Mouse (Mus musculus): ENCODE results near the gene Oaz1.

Gene Oaz1

DNA sequence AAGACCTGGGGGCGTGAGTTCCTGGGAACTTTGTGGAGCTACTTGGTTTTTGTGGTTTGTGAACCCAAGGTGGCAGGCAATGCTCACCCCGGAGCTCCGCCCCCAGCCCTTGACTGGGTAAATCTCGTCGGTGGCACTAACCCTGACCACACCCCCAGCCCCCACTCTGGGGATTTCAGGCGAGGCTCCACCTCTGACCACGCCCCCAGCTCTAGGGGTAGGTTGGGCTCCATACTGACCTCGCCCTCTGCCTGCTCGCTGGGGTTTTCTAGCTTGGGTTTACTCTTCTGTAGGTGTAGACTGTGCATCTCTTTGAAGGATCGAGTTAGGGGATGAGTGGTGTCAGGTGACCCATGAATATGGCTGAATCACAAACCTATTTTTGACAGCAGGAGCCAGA, 22.1 kb downstream of the Oaz1 start:
- no peak for DNase-seq (ENCODE audit: low spot score)

DNA sequence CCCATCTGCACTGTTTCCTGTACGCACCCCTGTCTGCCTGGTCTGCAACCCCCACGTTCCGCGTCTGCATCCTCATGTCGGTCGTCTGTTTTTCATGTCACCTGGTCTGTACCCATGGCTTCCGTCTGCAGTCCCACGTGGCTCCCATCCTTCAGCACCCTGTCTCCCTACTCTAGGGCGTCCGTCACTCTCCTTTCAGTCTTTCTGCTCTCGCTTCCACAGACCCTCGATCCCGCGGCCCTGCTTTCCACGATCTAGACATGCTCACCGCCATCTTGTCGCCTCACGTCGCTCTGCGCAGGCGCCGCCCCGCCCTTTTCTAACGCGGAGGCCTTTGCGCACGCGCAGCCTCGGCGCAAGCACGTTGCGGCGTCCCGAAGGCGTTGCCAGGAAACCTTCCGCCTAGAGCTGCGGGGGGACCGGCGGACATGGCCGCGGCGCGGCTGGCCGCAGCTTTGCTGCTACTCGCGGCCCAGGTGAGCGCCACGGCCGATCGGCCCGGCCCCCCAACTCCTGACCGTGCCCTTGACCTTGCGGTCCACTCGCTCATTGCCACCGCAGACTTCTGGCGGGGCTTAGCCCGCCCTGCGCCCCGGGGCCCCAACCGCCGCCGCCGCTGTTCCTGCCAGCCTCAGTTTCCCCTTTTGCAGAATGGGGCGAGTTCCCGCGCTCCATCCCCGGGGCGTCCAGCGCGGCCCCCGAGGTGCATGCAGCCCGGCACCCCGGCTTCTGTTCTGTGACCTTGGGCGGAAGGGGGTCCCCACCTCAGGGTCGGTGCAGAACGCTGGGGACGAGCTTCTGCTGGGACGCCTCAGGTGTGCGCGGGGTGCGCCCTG, 28.7 kb downstream of the Oaz1 start, which contains the start of the genes Lsm7 and Sppl2b:
TSS of gene Lsm7 (minus strand) at position 297 of the 836 bp plus-strand sequence.
TSS of gene Sppl2b (plus strand) at position 363 of the 836 bp plus-strand sequence.
- peak; percentile 97 for DNase-seq (ENCODE audit: low spot score)

DNA sequence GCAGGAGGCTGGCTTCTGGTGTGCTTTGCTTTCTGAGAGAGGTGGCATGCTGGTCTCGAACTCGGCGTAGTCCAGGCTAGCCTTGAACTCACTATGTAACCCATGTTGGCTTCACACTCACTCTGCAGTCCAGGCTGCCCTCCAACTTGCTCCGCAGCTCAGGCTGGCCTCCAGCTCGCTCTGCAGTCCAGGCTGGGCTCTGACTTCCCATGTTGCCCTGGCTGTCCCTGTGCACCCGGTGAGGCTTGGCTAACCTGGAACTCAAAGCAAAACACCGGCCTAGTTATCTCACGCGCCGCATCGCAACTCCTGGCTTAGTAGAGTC, 29.3 kb downstream of the Oaz1 start:
- DNase-seq (ENCODE audit: low spot score): no peak

DNA sequence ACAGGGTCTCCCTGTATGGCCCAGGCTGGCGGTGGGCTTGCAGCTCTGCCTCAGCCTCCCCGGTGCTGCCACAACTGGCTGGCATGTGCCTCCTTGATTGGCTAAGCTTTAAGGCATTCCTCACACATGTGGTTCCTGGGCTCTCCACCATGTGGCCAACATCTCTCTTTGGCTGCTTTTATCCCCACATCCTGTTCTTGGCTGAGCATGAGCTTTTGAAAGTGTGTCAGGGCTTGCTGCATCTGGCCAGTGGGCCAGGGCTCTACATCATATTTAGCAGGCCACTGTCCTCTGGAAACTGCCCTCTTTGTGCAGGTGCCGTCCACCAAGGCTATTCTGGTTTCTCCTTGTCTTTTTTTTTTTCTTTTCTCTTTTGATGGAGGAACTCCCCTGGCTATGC, 29.8 kb downstream of the Oaz1 start:
- DNase-seq (ENCODE audit: low spot score): peak; percentile 73

DNA sequence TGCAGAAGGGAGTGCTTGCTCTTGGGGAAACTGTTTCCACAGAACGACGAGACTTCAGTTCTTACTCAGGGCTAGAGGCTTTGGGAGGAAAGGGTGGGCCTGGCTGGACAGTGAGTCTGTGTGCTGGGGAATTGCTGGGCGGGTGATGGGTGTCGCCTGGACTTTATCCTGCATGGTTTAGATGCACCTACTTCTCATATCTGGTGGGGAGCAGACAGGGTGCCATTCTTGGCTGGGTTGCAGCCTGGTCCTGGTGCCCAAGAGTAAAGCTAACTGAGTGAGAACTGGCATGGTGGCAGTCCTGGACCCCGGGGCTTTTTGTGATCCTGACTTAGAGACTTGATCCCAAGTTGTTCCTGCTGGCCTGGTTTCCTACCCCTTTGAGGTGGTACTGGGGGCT, 30.5 kb downstream of the Oaz1 start:
- DNase-seq (ENCODE audit: low spot score): no peak

DNA sequence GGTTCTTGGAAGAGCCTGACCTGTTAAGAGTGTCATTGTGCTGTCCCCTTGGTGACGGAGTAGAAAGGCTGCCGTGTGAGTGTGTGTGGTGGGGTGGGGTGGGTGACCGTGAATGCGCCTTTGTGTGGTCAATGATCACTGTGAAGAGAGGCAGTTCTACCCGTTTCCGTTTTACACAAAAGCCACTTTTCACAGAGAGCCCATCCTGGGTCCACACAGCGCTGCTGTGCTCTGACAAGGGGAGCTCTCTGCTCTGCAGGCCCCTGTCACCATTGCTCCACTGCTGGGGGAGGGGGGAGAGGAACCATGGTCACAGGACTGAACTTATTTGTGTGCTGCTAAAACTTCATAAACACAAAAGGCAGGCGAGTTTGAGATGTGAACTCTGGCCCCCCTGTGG, 30.9 kb downstream of the Oaz1 start:
- DNase-seq (ENCODE audit: low spot score): no peak

DNA sequence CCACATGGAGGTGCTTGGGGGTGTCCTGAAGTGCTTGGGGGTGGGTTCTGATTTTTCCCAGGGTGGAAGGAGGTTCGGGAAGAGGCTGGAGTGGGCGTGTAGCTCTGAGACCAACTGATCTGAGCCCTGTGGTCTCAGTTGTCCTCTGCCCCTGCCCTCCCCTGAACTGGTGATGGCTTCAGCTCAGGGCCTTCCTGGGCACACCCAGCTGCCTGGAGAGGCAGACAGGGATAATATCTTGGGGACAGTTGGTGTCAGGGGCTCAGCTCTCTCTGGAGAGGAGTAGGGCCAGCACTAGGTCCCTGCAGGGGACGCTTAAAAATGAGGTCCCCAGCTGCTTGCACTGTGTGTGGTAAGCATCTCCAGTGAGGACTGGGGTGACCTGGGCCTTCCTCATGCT, 31.4 kb downstream of the Oaz1 start:
- DNase-seq (ENCODE audit: low spot score): no peak

DNA sequence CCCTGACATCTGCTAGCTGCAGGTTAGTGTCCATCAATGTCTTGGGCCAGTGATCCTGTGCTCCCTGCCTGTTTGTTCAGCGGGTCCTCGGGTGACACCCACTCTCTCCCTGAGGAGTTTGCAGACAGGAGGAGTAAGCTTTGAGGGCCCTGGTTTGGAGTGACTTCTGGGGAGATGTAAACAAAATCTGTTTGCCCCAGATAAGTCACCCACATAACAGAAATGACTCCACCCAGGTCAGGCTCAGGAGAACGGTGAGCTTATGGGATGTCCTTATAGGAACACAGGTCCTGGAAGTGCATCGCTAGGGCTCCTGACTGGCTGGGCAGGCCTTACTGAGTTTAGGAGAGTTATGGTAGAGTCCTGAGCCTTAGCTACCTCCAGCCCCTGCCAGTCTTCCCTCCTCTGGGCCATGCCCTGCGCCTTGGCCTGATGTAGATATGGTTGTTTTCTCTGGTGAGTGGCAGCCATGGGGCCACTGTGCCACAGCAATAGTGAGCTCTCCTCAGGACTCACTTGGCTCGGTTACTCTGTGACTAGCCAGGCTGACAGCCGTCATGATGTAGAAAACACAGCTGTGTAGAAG, 32.0 kb downstream of the Oaz1 start:
- DNase-seq (ENCODE audit: low spot score): no peak

DNA sequence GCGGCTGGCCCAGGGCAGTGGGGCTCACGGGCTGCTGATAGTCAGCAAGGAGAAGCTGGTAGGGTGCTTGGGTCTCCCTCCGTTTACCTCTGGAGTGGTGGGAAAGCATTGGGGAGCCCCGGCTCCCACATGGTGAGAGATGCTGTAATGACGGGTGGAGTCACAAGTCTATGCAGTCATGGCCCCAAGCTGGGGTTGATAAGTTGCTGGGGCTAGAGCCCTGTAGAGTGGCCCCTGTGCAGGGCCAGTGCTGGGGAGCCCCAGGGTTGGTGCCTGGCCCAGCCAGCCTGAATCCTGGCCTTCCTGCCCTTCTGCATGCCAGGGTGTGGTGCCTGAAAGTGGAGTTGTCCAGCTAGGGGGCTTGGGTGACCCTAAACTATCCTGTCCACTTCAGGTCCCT, 35.8 kb downstream of the Oaz1 start:
- no peak for DNase-seq (ENCODE audit: low spot score)

DNA sequence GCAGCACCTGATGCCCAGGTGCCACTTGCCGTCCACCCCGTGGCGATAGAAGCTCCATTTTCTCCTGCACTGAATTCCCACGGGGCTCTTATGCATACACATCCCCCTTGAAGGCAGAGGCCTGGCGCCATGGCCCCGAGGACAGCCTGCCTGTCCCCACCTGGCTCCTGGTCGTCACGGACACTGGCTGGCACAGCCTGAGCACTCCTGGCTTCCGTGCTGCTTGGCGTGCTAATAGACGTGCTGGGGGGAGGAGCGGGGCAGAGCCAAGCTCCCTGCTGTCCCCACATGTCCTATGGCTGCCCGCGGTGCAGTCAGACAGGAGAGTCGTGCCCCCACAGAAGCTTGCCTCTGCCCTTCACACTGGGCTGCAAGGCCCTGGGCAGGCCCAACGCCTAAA, 38.0 kb downstream of the Oaz1 start:
- DNase-seq (ENCODE audit: low spot score): no peak

DNA sequence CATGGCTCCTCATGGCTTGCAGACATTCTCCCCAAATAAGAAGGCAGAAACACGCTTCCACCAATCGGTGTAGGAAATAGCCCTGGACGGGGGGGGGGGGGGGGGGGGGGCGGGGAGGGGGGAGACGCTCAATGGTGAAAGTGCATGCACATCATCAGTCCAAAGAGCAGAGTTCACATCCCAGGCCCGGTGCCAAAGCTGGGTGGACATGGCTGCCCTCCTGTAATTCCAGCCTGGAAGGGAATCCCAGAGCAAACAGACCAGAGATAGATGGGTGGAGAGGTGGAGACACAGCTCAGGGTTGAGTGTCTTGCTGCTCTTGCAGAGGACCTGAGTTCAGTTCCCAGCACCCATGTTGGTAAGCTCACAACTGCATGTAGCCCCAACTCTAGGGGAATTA, 44.5 kb downstream of the Oaz1 start:
- no peak for DNase-seq (ENCODE audit: low spot score)

DNA sequence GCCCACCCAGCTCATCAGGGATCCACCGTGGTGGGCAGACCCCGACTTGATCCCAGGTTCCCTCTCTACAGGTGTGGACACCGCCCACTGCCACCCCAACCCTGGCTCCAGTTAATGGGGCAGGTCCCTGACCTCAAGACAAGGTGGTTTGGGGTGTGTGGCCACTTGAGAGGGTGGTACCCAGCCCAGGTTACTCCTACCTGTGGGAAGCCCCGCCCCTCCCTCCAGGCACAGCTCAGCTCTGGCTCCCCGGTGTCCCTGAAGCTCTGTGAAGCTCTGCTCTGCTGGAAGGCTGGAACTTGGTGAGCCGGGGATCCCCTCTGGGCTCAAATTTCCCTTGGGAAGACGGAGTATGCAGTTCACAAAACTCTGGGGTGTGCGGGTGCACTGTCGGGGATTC, 45.1 kb downstream of the Oaz1 start, which contains the start of gene Tmprss9:
TSS of gene Tmprss9 (plus strand) at position 268 of the 400 bp plus-strand sequence.
- no peak for DNase-seq (ENCODE audit: low spot score)

DNA sequence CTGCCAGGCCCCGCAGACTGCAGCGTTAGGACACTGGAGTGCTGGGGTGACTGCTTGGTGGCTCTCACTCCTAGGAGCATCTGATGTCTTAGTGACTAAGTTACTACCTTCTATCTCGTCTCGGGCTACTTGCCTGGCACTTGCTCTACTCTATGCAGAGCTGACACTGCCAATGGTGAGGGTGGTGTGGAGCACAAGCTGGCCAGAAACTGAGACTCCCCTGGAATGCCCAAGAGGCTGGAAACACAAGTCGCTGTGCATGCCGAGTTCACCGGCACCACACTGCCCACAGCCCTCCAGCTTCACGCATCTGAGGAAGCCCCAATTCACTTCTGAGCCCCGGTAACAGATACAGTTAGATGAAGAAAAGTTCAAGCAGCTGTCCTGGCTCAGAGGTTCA, 47.6 kb downstream of the Oaz1 start:
- no peak for DNase-seq (ENCODE audit: low spot score)

DNA sequence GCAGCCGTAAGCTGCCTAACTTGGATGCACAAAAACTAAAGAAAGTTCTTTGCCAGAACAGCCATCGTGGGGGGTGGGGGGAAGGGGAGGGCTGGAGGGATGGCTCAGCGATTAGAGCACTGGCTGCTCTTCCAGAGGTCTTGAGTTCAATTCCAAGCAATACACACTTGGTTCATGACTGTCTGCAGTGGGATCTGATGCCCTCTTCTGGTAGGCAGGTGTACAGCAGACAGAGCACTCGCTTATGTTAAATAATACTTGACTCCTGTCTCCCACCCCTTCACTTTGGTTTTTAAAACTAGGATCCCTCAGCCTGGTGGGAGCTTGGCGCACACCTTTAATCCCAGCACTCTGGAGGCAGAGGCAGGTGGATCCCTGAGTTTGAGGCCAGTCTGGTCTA, 49.6 kb downstream of the Oaz1 start:
- DNase-seq (ENCODE audit: low spot score): peak; percentile 69

DNA sequence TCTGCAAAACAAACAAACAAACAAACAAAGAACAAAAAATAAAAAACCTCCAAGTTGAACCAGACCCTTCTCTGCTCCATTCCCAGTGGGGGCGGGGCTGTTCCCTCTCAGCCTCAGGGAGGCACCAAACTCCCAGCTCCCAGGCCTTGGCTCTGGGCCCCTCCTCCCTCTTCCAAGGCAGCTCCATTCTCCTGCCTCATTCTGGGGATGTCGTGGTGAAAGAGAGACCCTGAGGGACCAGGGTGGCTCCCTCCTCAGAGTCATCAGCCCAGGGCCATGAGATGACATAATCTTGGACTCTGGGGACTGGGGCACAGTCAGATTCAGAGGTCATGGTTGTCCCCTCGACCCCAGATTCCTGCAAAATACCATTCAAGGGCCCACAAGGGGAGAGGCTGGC, 50.1 kb downstream of the Oaz1 start:
- DNase-seq (ENCODE audit: low spot score): peak; percentile 40

Data from MN1 (cell line).